Mouse (Mus musculus) kidney, postnatal 0 days (tissue): ENCODE measurements at regions not wholly inside any gene's neighbourhood (a gene's known extent, or its start where the extent isn't known, plus 50 kb on each side); places are given as distances from the start of the nearest gene placed in this dataset.

Experiments used
- ATAC-seq: fragments of 200-750 bp; cut with Nextera tagmentation; replicated peaks from 2 replicates; pipeline ENCODE4 v1.8.0; 2017; ENCODE audit warnings: low read depth, moderate number of reproducible peaks, moderate TSS enrichment, moderate library complexity; ENCODE audit not compliant: low FRiP score
- DNase-seq: peaks from one replicate; pipeline ENCODE4 v3.0.0-alpha.2; 2016; ENCODE audit warnings: low spot score
- H3K27ac ChIP-seq: fragments of 300-500 bp; sonication (generic); 2 replicates; pipeline ENCODE4 v1.5.1; 2014; ENCODE audit warnings: mild to moderate bottlenecking
- H3K27me3 ChIP-seq: fragments of 300-500 bp; sonication (generic); 2 replicates; pipeline ENCODE4 v1.6.1; 2014; ENCODE audit warnings: low read length, mixed read lengths; ENCODE audit not compliant: insufficient read depth
- H3K36me3 ChIP-seq: fragments of 300-500 bp; sonication (generic); 2 replicates; pipeline ENCODE4 v1.6.1; 2014; ENCODE audit warnings: low read length, mixed read lengths; ENCODE audit not compliant: insufficient read depth
- H3K4me1 ChIP-seq: fragments of 300-500 bp; sonication (generic); replicated peaks from 2 replicates; pipeline ENCODE4 v1.6.1; 2014; ENCODE audit warnings: antibody characterized with exemption, low read length, mixed read lengths; ENCODE audit not compliant: insufficient read depth
- H3K4me2 ChIP-seq: fragments of 300-500 bp; sonication (generic); 2 replicates; pipeline ENCODE4 v1.6.1; 2014; ENCODE audit warnings: mild to moderate bottlenecking, low read length, moderate library complexity, mixed read lengths
- H3K4me3 ChIP-seq: fragments of 300-500 bp; sonication (generic); replicated peaks from 2 replicates; pipeline ENCODE4 v1.5.1; 2014; ENCODE audit warnings: low read depth, low read length
- H3K9ac ChIP-seq: fragments of 300-500 bp; sonication (generic); 2 replicates; pipeline ENCODE4 v1.6.1; 2014; ENCODE audit warnings: low read depth, low read length
- H3K9me3 ChIP-seq: fragments of 300-500 bp; sonication (generic); replicated peaks from 2 replicates; pipeline ENCODE4 v1.6.1; 2016; ENCODE audit warnings: low read length, inconsistent platforms, mixed read lengths
- CTCF ChIP-seq: IDR thresholded peaks from 2 replicates; pipeline ENCODE4 v1.5.1; 2016; ENCODE audit warnings: antibody characterized with exemption, low read depth, mild to moderate bottlenecking, moderate library complexity
- WGBS: fragments of 180-500 bp; shearing (Covaris S2); extraction: QIAGEN DNeasy Blood & Tissue Kit; methylation state at CpG from one replicate; pipeline ENCODE4 v1.1.7; 2014; 5-methylcytosine and 5-hydroxymethylcytosine counted together

GRCm38 (mm10) chr16:64318796-64319493 is 283.3 kb downstream of the Csnka2ip start:
- H3K9ac ChIP-seq, result no peak overlapping the region
- no peak for DNase-seq
- no peak for TF ChIP-seq CTCF
- 72% methylated on average over 4 of the region's 4 CpGs for WGBS
- no peak overlapping the region for H3K4me2 ChIP-seq
- no peaks in the 10 kb centered on the region for H3K36me3 ChIP-seq
- no peaks in the 10 kb centered on the region for H3K9me3 ChIP-seq
- ATAC-seq, result no peak
- H3K4me3 ChIP-seq, result no peak overlapping the region
- H3K27me3 ChIP-seq, result no peaks in the 10 kb centered on the region
- H3K4me1 ChIP-seq, result no peaks in the 10 kb centered on the region
- H3K27ac ChIP-seq, result no peak overlapping the region

- Histone ChIP-seq H3K4me2 (no peak overlapping the region), H3K27me3 (no peaks in the 10 kb centered on the region), H3K9me3 (no peaks in the 10 kb centered on the region), H3K36me3 (no peaks in the 10 kb centered on the region), H3K27ac (no peak overlapping the region), H3K9ac (no peak overlapping the region), H3K4me1 (no peaks in the 10 kb centered on the region), H3K4me3 (no peak overlapping the region)
- 65% methylated on average over 1 of the region's 1 CpGs for WGBS
- DNase-seq (no peak), ATAC-seq (no peak)
- no peak for TF ChIP-seq CTCF
Measured at GRCm38 (mm10) chr16:64316831-64317230, 285.4 kb downstream of the Csnka2ip start.

- Histone ChIP-seq H3K27ac (no peak overlapping the region), H3K27me3 (no peaks in the 10 kb centered on the region)
- TF ChIP-seq CTCF, result no peak
Measured at GRCm38 (mm10) chr16:64293507-64293906, 308.7 kb downstream of the Csnka2ip start.

GRCm38 (mm10) chr16:64285306-64285705 is 316.9 kb downstream of the Csnka2ip start:
- Histone ChIP-seq H3K9me3 (no peaks in the 10 kb centered on the region), H3K27ac (no peak overlapping the region), H3K27me3 (no peaks in the 10 kb centered on the region), H3K9ac (no peak overlapping the region), H3K4me1 (no peaks in the 10 kb centered on the region), H3K4me3 (no peak overlapping the region), H3K4me2 (no peak overlapping the region), H3K36me3 (no peaks in the 10 kb centered on the region)
- 88% methylated on average over 1 of the region's 1 CpGs for WGBS
- no peak for ATAC-seq
- TF ChIP-seq CTCF, result no peak
- DNase-seq, result no peak

More at GRCm38 (mm10) chr16:64293507-64293906, 308.7 kb downstream of the Csnka2ip start:
- Histone ChIP-seq H3K9ac (no peak overlapping the region), H3K4me2 (no peak overlapping the region), H3K4me3 (no peak overlapping the region), H3K9me3 (no peaks in the 10 kb centered on the region), H3K4me1 (no peaks in the 10 kb centered on the region), H3K36me3 (no peaks in the 10 kb centered on the region)
- 87% methylated on average over 3 of the region's 3 CpGs for WGBS
- ATAC-seq (no peak), DNase-seq (no peak)

DNA sequence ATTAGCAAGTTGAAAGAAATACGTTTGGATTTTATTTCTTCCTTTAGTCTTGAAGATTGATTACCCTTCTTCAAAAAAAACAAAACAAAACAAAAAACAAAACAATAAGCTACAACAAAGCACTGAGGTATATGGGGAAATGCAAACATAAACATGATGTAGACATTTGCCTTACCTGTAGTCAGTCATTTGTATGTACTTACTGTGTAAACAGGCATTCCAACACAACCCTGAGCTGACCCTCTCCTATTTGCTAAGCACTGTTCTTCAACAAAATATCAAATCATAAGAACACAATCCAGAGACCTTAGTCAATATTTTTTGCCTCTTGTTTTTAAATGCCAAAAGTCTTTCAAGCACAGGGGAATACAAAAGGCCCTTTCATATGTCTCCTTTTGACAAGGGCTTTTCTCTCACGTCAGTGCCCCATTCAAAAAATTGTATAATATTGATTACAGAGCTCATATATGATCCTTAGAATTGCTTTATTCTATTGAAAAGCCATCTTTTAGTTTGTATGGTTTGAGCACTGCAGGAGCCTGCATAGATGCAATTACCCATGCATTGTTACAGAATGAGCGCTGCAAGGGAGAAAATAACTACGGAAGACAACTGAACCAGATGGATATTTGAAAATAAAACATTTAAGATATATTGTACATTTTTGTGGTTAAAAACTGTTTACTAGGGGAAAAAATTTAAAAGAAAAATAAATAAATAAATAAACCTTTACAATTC is 326.2 kb downstream of the Csnka2ip start:
- no peak for ATAC-seq
- Histone ChIP-seq H3K4me1 (no peaks in the 10 kb centered on the region), H3K27me3 (no peaks in the 10 kb centered on the region), H3K9me3 (no peaks in the 10 kb centered on the region), H3K4me2 (no peak overlapping the region), H3K27ac (no peak overlapping the region), H3K4me3 (no peak overlapping the region), H3K9ac (no peak overlapping the region), H3K36me3 (no peaks in the 10 kb centered on the region)
- TF ChIP-seq CTCF, result no peak
- 82% methylated on average over 4 of the region's 4 CpGs for WGBS
- no peak for DNase-seq

DNA sequence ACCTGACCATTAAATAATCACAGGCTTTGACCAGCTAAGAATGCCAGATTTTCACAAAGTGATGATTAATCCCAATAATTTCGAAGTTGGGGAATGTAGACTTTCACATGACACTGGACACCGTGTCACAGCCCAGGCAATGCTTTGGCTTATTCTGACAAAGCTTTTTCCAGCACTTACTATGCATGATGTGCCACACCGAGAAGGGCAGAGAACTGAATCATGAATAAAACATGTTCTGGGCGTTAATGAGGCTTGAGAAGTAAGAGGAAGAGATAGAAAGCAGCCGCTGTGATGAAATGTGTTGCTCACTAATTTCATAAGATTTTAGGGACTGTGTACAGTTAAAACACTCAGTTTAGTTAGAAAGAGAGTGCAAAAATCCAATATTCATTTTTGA is 326.8 kb downstream of the Csnka2ip start:
- 58% methylated on average over 5 of the region's 5 CpGs for WGBS
- H3K4me1 ChIP-seq, result no peaks in the 10 kb centered on the region
- H3K27me3 ChIP-seq, result no peaks in the 10 kb centered on the region
- no peak overlapping the region for H3K4me2 ChIP-seq
- H3K4me3 ChIP-seq, result no peak overlapping the region
- no peaks in the 10 kb centered on the region for H3K9me3 ChIP-seq
- no peak overlapping the region for H3K9ac ChIP-seq
- H3K36me3 ChIP-seq, result no peaks in the 10 kb centered on the region
- no peak for ATAC-seq
- no peak overlapping the region for H3K27ac ChIP-seq
- DNase-seq, result no peak
- no peak for TF ChIP-seq CTCF
